Mouse (Mus musculus) liver, postnatal 0 days (tissue): ENCODE data around the gene Tbxas1.

ENCODE experiments used
- CTCF ChIP-seq: sonication (generic); IDR thresholded peaks from 2 replicates; pipeline ENCODE4 v1.5.1; 2016; ENCODE audit warnings: antibody characterized with exemption, low read depth
- EP300 ChIP-seq: IDR thresholded peaks from 2 replicates; pipeline ENCODE4 v1.6.1; 2016; ENCODE audit warnings: antibody characterized with exemption, low read depth, mild to moderate bottlenecking

DNA sequence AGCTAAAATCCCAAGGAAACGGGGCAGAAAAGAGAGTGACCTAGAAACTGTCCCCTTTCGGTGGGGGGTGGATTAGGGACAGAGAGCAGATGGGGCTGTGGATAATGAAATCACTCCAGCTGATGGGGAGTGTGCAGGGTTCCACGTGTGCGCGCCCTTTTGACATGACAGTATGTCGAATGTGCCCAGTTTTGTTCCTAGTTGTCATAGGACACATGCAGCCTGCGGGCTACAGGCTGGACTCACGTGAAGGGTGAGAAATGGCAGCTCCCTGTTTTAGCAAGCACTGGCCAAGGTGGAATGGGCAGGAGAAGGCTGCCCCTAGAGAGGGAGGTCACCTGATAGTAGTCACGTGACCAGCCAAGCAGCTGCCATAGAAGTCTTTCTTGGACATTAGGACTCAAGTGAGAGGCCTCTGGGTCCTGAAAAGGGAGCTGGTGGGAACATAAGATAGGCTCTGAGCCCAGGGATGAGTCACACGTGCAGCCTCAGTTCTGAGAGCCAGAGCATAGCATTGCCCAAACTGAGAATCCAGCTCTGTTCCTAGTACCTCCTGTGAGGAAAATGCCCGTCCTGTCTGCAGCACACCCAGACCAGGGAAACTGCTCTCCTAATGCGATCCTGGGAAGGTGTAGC is 85.7 kb downstream of the Tbxas1 start:
- TF ChIP-seq CTCF (no peak), EP300 (no peak)
